Mouse (Mus musculus): ENCODE results near the gene Cc2d2b. TPM values are rescaled to one million over a fixed set of nuclear protein-coding genes. Genes with fewer than 3 reads are reported as not detected.

The Cc2d2b gene
- polyA plus RNA-seq, 1 experiment, result 0.34 TPM

DNA sequence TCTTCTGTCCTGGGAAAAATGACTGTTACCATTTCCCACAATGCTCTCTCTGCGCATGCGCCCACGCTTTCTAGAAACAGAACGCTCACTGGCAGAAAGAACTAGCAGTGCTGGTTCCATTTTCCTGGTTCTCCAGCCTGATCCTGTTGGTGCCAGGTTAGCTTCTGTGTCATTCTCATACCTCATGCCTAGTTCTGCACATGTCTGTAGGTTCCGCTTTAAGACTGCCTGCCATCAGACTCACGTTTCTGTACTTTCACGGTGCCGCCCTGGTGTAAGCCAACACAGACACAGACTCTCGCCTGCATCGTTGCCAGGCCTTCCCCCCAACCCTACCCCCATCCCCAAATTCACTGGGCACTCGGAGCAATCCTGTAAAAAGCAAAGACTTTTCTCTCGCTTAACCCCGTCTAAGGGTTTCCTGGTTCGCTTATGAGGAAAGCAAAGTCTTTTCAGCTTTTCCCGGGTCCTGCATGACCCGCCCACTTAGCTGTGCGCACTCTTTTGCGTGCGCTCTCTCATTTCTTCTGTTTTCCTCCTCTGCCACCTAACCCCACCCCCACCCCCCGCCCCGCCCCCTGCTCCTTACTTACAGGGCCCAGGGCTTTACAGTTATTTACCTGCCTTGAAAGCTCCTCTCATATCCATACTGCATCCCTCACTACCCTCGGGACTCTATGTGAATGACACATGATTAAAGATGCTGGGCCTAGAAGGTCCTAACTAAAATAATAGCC, 13.6 kb downstream of the Cc2d2b start:
- DNase-seq (ENCODE audit: low read depth), result peak; percentile 34
- TF ChIP-seq CTCF (IDR thresholded peaks at IDR 0.05; ENCODE audit: borderline replicate concordance, extremely low read depth, insufficient read depth, insufficient read length), result no peak
- no peak for TF ChIP-seq POLR2A (IDR thresholded peaks at IDR 0.05; ENCODE audit: borderline replicate concordance, extremely low read depth, insufficient read depth, insufficient read length, poor library complexity, severe bottlenecking)

DNA sequence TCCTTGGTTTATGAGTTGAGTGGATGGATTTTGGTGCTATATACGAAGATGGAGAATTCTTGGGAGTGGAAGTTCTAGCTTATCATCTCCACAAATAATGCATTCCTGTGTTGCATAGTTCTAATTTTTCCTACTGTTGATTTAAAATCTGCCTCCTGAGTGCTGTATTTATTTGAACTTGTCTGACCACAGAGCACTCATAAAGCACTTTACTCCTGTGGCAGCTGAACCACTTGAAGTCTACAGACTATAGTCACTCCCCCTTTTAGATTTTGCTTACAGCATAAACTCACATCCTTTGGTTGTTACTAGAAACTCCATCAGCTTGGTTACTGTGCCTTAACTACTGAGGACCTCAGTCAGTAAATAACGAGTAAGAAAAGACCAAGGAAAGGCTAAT, 18.6 kb downstream of the Cc2d2b start:
- TF ChIP-seq CTCF (IDR thresholded peaks at IDR 0.05; ENCODE audit: borderline replicate concordance, extremely low read depth, insufficient read depth, insufficient read length) (no peak), POLR2A (IDR thresholded peaks at IDR 0.05; ENCODE audit: borderline replicate concordance, extremely low read depth, insufficient read depth, insufficient read length, poor library complexity, severe bottlenecking) (no peak)
- no peak for DNase-seq (ENCODE audit: low read depth)

DNA sequence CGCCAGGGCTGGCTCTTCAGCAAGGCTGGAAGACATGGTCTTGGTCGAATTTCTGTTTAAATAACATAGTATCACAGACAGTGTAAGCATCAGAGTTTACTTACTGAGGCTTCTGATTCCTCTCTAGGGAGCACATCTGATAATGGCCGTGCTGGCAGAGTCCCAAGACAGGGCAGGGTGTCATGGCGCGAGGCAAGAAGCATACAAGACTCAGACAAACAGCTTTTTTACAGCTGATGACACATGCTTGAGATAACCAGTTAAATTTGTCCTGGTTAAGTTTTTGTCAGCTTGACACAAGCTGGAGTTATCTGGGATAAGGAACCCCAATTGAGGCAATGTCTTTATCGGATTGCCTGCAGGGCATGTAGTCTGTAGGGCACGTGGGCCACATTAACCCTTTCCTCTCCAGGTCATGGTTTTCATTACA, 20.8 kb downstream of the Cc2d2b start:
- DNase-seq (ENCODE audit: low read depth), result no peak

GRCm38 (mm10) chr19:40788004-40788714, 39.6 kb downstream of the Cc2d2b start:
- DNase-seq (ENCODE audit: low read depth), result no peak
- TF ChIP-seq CTCF (IDR thresholded peaks at IDR 0.05; ENCODE audit: borderline replicate concordance, extremely low read depth, insufficient read depth, insufficient read length) (no peak), POLR2A (IDR thresholded peaks at IDR 0.05; ENCODE audit: borderline replicate concordance, extremely low read depth, insufficient read depth, insufficient read length, poor library complexity, severe bottlenecking) (no peak)

More for the DNA sequence above, 20.8 kb downstream of the Cc2d2b start:
- TF ChIP-seq POLR2A (IDR thresholded peaks at IDR 0.05; ENCODE audit: borderline replicate concordance, extremely low read depth, insufficient read depth, insufficient read length, poor library complexity, severe bottlenecking) (no peak), CTCF (IDR thresholded peaks at IDR 0.05; ENCODE audit: borderline replicate concordance, extremely low read depth, insufficient read depth, insufficient read length) (no peak)

DNA sequence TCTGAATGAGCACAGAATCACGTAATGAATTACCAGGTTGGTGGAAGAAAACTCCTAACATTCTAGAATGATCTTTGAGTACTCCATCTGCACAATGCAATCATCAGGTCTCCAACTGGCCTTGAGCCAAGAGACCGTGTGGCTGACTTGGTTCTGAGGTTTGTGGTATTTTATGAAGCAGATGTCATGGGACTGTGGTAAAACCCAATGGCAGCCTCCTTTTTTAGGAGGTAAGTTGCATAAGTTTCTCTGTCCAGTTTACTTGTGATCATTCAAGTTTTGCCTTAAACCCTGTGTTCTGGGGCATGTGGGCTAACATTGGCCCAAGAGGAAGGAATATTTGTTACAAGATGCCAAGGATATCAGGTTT, 40.1 kb downstream of the Cc2d2b start:
- TF ChIP-seq POLR2A (IDR thresholded peaks at IDR 0.05; ENCODE audit: borderline replicate concordance, extremely low read depth, insufficient read depth, insufficient read length, poor library complexity, severe bottlenecking), result no peak
- DNase-seq (ENCODE audit: low read depth), result no peak

DNA sequence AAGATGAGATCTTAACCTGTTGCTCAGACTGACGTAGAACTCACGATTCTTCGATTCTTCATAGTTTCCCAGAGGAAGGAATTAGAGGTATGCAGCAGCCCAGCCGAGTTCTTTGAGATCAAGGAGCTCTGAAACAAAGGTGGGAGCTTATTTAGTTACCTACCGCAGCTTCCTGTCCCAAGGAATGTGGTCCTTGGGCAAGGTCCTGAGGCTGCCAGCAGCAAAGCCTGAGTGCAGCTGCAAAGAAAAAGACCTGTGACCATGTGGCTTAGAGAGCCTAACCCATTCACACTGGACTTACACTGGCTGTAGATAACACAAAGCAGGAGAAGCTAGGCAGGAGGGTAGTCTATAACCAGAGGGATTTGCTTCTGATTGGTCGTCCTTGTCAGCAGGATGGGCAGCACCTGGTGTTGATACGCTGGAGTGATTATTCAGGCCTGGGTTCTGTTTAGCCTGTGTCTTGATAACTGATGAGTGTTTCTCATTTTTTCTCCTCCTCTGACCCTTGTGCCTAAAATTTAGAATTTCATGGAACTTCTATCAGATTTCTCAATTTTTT, 56.7 kb downstream of the Cc2d2b start:
- no peak for DNase-seq (ENCODE audit: low read depth)
- TF ChIP-seq POLR2A (IDR thresholded peaks at IDR 0.05; ENCODE audit: borderline replicate concordance, extremely low read depth, insufficient read depth, insufficient read length, poor library complexity, severe bottlenecking), result no peak
- no peak for TF ChIP-seq CTCF (IDR thresholded peaks at IDR 0.05; ENCODE audit: borderline replicate concordance, extremely low read depth, insufficient read depth, insufficient read length)

GRCm38 (mm10) chr19:40809858-40810257, 61.3 kb downstream of the Cc2d2b start:
- DNase-seq (ENCODE audit: low read depth), result no peak
- TF ChIP-seq POLR2A (IDR thresholded peaks at IDR 0.05; ENCODE audit: borderline replicate concordance, extremely low read depth, insufficient read depth, insufficient read length, poor library complexity, severe bottlenecking) (no peak), CTCF (IDR thresholded peaks at IDR 0.05; ENCODE audit: borderline replicate concordance, extremely low read depth, insufficient read depth, insufficient read length) (no peak)

DNA sequence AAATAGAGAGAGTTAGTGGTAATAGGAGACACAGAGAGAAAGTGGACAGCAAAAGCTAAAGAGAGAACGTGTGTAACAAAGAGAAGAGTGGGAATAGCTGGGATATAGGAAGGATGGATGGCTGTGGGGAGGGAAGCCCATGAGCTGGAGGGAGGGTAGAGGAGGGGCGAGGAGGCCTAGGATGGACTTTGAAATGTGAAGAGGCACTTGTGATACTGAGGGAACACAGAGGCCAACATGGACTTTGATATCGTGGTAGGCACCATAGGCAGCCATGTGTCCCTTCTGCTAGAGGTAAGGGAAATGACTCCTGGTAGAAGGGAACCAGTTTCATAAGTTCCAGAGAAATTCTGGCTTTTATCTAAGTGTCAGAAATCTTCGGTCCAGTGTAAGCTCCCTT, 63.3 kb downstream of the Cc2d2b start:
- TF ChIP-seq CTCF (IDR thresholded peaks at IDR 0.05; ENCODE audit: borderline replicate concordance, extremely low read depth, insufficient read depth, insufficient read length) (no peak), POLR2A (IDR thresholded peaks at IDR 0.05; ENCODE audit: borderline replicate concordance, extremely low read depth, insufficient read depth, insufficient read length, poor library complexity, severe bottlenecking) (no peak)
- no peak for DNase-seq (ENCODE audit: low read depth)

- DNase-seq (ENCODE audit: low read depth), result no peak
- TF ChIP-seq CTCF (IDR thresholded peaks at IDR 0.05; ENCODE audit: borderline replicate concordance, extremely low read depth, insufficient read depth, insufficient read length) (no peak), POLR2A (IDR thresholded peaks at IDR 0.05; ENCODE audit: borderline replicate concordance, extremely low read depth, insufficient read depth, insufficient read length, poor library complexity, severe bottlenecking) (no peak)
Observed at GRCm38 (mm10) chr19:40812778-40813177, 64.2 kb downstream of the Cc2d2b start.

DNA sequence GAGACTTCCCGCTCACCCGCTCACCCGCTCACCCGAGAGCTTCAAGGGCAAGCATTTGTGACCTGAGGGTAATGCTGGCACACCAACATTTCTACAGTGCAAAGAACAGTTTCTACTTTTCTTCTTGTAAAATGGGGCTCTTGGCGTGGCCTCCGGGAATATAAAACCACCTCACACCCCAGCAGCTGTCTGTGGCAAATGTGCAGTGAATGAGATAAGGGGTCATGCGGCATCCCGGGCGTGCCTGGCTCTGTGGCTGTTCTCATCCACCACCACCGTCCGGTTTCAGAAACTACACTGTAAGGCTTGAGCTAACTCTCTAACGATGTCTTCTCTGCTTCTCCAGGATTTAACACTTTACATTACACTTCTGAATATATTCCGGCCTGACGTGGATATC, 64.8 kb downstream of the Cc2d2b start:
- no peak for TF ChIP-seq CTCF (IDR thresholded peaks at IDR 0.05; ENCODE audit: borderline replicate concordance, extremely low read depth, insufficient read depth, insufficient read length)
- no peak for DNase-seq (ENCODE audit: low read depth)

DNA sequence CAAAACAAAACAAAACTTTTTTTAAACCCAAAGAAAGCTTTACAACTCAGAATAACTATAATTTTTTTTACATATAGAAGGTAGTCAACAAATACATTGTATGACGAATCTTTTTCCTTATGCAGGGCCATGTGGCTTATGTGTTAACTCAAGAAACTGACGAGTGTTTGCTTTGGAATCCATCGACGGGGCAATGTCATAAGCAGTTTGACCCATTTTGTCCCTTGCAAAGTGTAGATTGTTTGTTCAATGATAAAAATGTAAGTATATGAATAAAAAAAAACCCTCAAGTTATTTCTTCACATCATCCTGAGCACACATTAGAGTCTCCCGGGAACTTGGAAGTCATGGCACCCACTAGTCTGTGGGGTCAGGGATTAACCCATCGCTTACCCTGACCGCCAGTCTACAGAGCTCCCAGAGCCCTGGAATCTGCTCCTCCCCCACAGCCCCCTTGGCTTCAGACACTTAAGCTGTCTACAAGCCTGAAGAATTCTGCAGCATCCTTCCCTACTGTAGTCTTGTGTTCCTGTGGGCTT, 67.2 kb downstream of the Cc2d2b start:
- TF ChIP-seq CTCF (IDR thresholded peaks at IDR 0.05; ENCODE audit: borderline replicate concordance, extremely low read depth, insufficient read depth, insufficient read length), result no peak
- TF ChIP-seq POLR2A (IDR thresholded peaks at IDR 0.05; ENCODE audit: borderline replicate concordance, extremely low read depth, insufficient read depth, insufficient read length, poor library complexity, severe bottlenecking), result no peak
- DNase-seq (ENCODE audit: low read depth), result no peak
